Mouse (Mus musculus) limb, embryonic 15.5 days (tissue): ENCODE results near the gene Samd7. TPM values are rescaled to one million over a fixed set of nuclear protein-coding genes. Genes with fewer than 3 reads are reported as not detected.
"Not testable (repeated sequence)": the region's sequence is repeated elsewhere in the genome, so short reads cannot be mapped to it uniquely, and the experiment has no call there.

Experiments
- ATAC-seq: fragments of 200-750 bp; cut with Nextera tagmentation; 2 replicates; pipeline ENCODE4 v1.8.0; 2017; ENCODE audit warnings: low read depth, moderate TSS enrichment; ENCODE audit not compliant: insufficient number of reproducible peaks, low FRiP score, low TSS enrichment
- H3K27ac ChIP-seq: fragments of 300-500 bp; sonication (generic); 2 replicates; pipeline ENCODE4 v1.5.1; 2015; ENCODE audit warnings: moderate library complexity, mild to moderate bottlenecking, inconsistent platforms
- H3K27me3 ChIP-seq: fragments of 300-500 bp; sonication (generic); 2 replicates; pipeline ENCODE4 v1.6.1; 2015; ENCODE audit warnings: inconsistent platforms
- H3K36me3 ChIP-seq: fragments of 300-500 bp; sonication (generic); 2 replicates; pipeline ENCODE4 v1.6.1; 2015; ENCODE audit warnings: inconsistent platforms
- H3K4me1 ChIP-seq: fragments of 300-500 bp; sonication (generic); 2 replicates; pipeline ENCODE4 v1.6.1; 2015; ENCODE audit warnings: inconsistent platforms
- H3K4me2 ChIP-seq: fragments of 300-500 bp; sonication (generic); 2 replicates; pipeline ENCODE4 v1.6.1; 2015; ENCODE audit warnings: mild to moderate bottlenecking, inconsistent platforms
- H3K4me3 ChIP-seq: fragments of 300-500 bp; sonication (generic); 2 replicates; pipeline ENCODE4 v1.5.1; 2015; ENCODE audit warnings: mild to moderate bottlenecking, inconsistent platforms
- H3K9ac ChIP-seq: fragments of 300-500 bp; sonication (generic); 2 replicates; pipeline ENCODE4 v1.6.1; 2015; ENCODE audit warnings: inconsistent platforms
- H3K9me3 ChIP-seq: fragments of 300-500 bp; sonication (generic); 2 replicates; pipeline ENCODE4 v1.6.1; 2016; ENCODE audit warnings: inconsistent platforms
- WGBS: fragments of 180-500 bp; shearing (Covaris S2); methylation state at CpG from one replicate; pipeline ENCODE4 v1.1.7; 2015; 5-methylcytosine and 5-hydroxymethylcytosine counted together
- polyA plus RNA-seq: library from polyadenylated mRNA; unstranded; fragments of >200 nt; fragmentation: Nextera tagmentation; extraction: Ambion mirVana; gene quantifications from 2 replicates; pipeline ENCODE4 v1.2.1, GENCODE M21; 2015

Gene Samd7
- 0.05 TPM in 1 of 2 replicates, not detected in the other for polyA plus RNA-seq

GRCm38 (mm10) chr3:30746006-30746405, at the start of gene Samd7:
TSS of gene Samd7 (plus strand) at chr3:30746293.
- H3K4me3 ChIP-seq, result no peak within 1 kb of the TSS

DNA sequence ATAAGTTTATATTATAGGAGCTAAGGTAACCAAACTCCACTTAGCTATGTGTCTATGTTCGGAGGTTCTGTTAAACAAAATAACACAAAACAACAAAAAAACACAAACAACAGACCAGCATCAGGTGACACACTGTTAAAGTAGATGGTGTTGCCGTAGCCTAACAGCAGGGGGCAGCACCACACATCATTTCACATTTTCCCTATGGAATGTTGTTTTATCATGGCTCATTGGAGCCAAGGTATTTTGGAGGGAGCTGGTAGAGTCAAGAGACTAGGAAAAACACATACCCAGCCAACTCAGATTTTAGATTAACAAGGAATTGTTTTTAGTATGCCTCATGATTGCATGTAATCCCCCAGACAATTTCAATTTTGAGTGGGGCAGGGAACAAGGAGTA, 49.7 kb upstream of the Samd7 start:
- Histone ChIP-seq H3K27ac (no peak overlapping the region), H3K9ac (no peak overlapping the region), H3K9me3 (no peaks in the 10 kb centered on the region), H3K4me1 (no peaks in the 10 kb centered on the region), H3K4me2 (no peak overlapping the region), H3K27me3 (no peaks in the 10 kb centered on the region), H3K4me3 (no peak overlapping the region), H3K36me3 (no peaks in the 10 kb centered on the region)
- ATAC-seq, result no peak
- 15% methylated on average over 2 of the region's 2 CpGs for WGBS

More at GRCm38 (mm10) chr3:30746006-30746405, at the start of gene Samd7:
- Histone ChIP-seq H3K9me3 (no peaks in the 10 kb centered on the region), H3K4me1 (no peaks in the 10 kb centered on the region), H3K36me3 (no peaks in the 10 kb centered on the region), H3K9ac (no peak within 1 kb of the TSS), H3K4me2 (no peak within 1 kb of the TSS), H3K27me3 (no peaks in the 10 kb centered on the region), H3K27ac (no peak within 1 kb of the TSS)
- ATAC-seq, result no peak
- 73% methylated on average over 7 of the region's 7 CpGs for whole genome bisulfite sequencing

DNA sequence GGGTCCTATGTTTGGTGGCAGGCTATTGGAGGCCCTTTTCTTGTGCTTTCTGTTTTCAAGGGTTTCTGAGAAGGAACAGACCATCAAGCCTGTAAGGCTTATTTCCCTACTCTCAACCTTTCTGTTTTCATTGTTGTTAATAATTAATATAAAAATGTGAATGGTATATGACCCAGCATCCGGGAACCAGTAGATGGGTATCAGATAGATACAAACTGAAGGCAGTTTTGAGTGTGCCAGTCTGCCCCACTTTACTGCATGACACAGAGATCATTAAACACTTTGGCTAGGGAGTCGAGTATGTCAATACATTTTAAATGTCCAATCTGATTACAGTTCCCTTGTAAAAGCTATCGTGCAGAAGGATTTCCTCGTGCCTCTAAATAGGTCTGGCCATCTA, 48.2 kb upstream of the Samd7 start:
- Histone ChIP-seq H3K4me2 (no peak overlapping the region), H3K4me3 (no peak overlapping the region), H3K27ac (no peak overlapping the region), H3K36me3 (no peaks in the 10 kb centered on the region), H3K9ac (no peak overlapping the region), H3K27me3 (no peaks in the 10 kb centered on the region), H3K9me3 (no peaks in the 10 kb centered on the region), H3K4me1 (no peaks in the 10 kb centered on the region)
- 51% methylated on average over 4 of the region's 4 CpGs for WGBS
- ATAC-seq, result no peak

- WGBS, result 79% methylated on average over 6 of the region's 6 CpGs
Observed at GRCm38 (mm10) chr3:30699711-30700505, 46.2 kb upstream of the Samd7 start, which contains the start of gene Lrrc31. TSS of gene Lrrc31 (minus strand) at chr3:30699843.

DNA sequence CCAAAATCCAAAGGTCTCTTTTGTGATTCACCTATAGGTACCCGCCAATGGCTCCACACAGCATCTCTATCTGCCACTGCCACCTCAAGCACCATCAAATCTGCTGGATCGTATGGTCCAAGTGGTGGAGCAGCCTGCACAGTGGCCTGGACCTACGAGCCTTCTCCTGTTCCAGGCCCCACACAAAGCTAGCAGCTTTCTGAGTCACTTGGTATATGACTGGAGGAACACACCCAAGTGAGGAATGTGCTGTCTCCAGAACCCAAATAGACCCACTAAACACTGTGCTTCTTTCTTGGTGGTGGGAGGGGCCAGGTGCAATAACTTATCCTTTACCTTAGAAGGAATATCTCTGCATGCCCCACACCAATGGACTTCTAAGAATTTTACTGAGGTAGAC, 40.1 kb upstream of the Samd7 start:
- Histone ChIP-seq H3K4me2 (no peak overlapping the region), H3K36me3 (no peaks in the 10 kb centered on the region), H3K9me3 (no peaks in the 10 kb centered on the region), H3K27ac (no peak overlapping the region), H3K4me1 (no peaks in the 10 kb centered on the region), H3K27me3 (no peaks in the 10 kb centered on the region), H3K9ac (no peak overlapping the region), H3K4me3 (no peak overlapping the region)
- no peak for ATAC-seq
- 79% methylated on average over 3 of the region's 3 CpGs for WGBS

More at GRCm38 (mm10) chr3:30699711-30700505, 46.2 kb upstream of the Samd7 start, which contains the start of gene Lrrc31:
- not testable (repeated sequence) for H3K36me3 ChIP-seq, H3K27ac ChIP-seq, H3K4me2 ChIP-seq, H3K4me3 ChIP-seq, H3K4me1 ChIP-seq, H3K9ac ChIP-seq, H3K27me3 ChIP-seq, H3K9me3 ChIP-seq, ATAC-seq

DNA sequence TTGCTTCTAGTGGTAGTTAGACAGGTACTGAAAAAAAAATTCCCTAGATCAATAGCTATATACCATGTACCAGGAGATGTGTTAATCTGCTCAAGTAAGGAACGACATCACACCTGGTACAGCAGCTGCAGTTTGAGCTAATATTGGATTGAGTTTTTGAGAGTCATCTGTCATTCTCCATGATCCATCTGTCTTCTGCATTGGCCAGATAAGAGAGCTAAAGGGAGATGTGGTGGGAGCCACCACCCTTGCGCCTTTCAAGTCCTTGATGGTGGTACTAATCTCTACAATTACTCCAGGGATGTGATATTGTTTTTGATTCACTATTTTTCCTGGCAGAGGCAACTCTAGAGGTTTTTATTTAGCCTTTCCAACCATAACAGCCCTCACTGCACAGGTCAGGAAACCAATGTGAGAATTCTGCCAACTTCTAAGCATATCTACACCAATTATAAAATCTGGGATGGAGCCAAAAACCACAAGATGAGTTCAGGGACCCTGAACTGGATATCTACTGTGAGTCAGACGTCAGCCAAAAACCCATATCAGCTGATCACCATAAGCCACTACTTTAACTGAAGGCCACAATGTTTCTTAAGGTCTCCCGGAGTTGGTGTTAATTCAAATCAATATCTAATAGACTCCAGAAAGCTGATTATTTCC, 39.3 kb upstream of the Samd7 start:
- H3K4me1 ChIP-seq, result no peaks in the 10 kb centered on the region
- WGBS, result 73% methylated on average over 4 of the region's 4 CpGs
- ATAC-seq, result no peak
- no peaks in the 10 kb centered on the region for H3K27me3 ChIP-seq
- H3K36me3 ChIP-seq, result no peaks in the 10 kb centered on the region
- H3K9me3 ChIP-seq, result no peaks in the 10 kb centered on the region
- no peak overlapping the region for H3K27ac ChIP-seq
- no peak overlapping the region for H3K4me3 ChIP-seq
- no peak overlapping the region for H3K9ac ChIP-seq
- H3K4me2 ChIP-seq, result no peak overlapping the region

GRCm38 (mm10) chr3:30710191-30710590, 35.9 kb upstream of the Samd7 start:
- Histone ChIP-seq H3K27ac (no peak overlapping the region), H3K4me2 (no peak overlapping the region), H3K4me1 (no peaks in the 10 kb centered on the region), H3K27me3 (no peaks in the 10 kb centered on the region), H3K36me3 (no peaks in the 10 kb centered on the region), H3K4me3 (no peak overlapping the region), H3K9ac (no peak overlapping the region), H3K9me3 (no peaks in the 10 kb centered on the region)
- WGBS, result 82% methylated on average over 6 of the region's 6 CpGs
- ATAC-seq, result no peak

DNA sequence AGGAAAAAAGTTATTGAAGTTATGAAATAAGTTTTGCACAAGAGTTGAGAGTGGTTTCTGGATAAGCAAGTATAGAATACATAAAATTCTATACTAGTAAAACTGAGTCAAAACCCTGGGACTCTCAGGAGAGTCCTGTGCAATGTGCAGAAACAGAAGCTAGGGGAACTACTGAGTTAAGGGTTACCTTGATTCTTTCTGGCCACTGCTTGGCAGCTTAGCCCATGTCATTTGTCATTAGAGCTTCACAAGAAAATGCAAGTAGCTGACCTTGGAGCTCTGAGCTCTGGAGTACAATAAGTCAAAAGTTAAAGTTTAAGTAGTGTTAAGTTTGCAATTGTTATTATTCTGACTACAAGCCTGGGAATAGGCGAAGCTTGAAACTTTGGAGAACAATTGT, 32.8 kb upstream of the Samd7 start:
- no peak overlapping the region for H3K27ac ChIP-seq
- no peaks in the 10 kb centered on the region for H3K36me3 ChIP-seq
- no peak overlapping the region for H3K9ac ChIP-seq
- H3K9me3 ChIP-seq, result no peaks in the 10 kb centered on the region
- no peak overlapping the region for H3K4me3 ChIP-seq
- H3K4me1 ChIP-seq, result no peaks in the 10 kb centered on the region
- H3K4me2 ChIP-seq, result no peak overlapping the region
- ATAC-seq, result no peak
- WGBS, result 93% methylated on average over 1 of the region's 1 CpGs
- H3K27me3 ChIP-seq, result no peaks in the 10 kb centered on the region

GRCm38 (mm10) chr3:30718649-30719048, 27.4 kb upstream of the Samd7 start:
- no peaks in the 10 kb centered on the region for H3K27me3 ChIP-seq
- H3K4me1 ChIP-seq, result no peaks in the 10 kb centered on the region
- no peak for ATAC-seq
- no peak overlapping the region for H3K4me3 ChIP-seq
- 81% methylated on average over 3 of the region's 3 CpGs for WGBS
- H3K27ac ChIP-seq, result no peak overlapping the region
- no peaks in the 10 kb centered on the region for H3K9me3 ChIP-seq
- H3K36me3 ChIP-seq, result no peaks in the 10 kb centered on the region
- H3K4me2 ChIP-seq, result no peak overlapping the region
- H3K9ac ChIP-seq, result no peak overlapping the region

GRCm38 (mm10) chr3:30722036-30722435, 24.1 kb upstream of the Samd7 start:
- no peak for ATAC-seq
- no peak overlapping the region for H3K9ac ChIP-seq
- WGBS, result 77% methylated on average over 4 of the region's 4 CpGs

DNA sequence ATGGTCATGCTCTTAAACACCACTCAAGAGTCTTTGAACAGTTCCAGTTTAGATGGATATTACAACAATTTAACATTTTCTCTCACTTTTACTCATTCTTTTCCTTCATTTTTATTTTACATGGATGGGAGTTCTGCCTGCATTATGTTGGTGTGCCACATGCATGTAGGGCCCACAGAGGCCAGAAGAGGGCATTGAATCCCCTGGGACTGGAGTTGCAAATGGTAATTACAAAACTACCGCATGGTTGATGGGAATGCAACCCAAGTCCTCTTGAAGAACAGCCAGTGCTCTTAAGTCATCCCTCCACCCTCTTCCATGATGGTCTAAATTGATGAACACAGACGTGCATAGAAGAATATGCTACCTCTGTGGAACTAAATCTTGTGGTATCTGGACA, 23.6 kb upstream of the Samd7 start:
- no peak overlapping the region for H3K4me2 ChIP-seq
- no peak overlapping the region for H3K9ac ChIP-seq
- H3K27me3 ChIP-seq, result no peaks in the 10 kb centered on the region
- no peaks in the 10 kb centered on the region for H3K9me3 ChIP-seq
- WGBS, result 79% methylated on average over 2 of the region's 2 CpGs
- no peaks in the 10 kb centered on the region for H3K4me1 ChIP-seq
- H3K4me3 ChIP-seq, result no peak overlapping the region
- ATAC-seq, result no peak
- H3K36me3 ChIP-seq, result no peaks in the 10 kb centered on the region
- no peak overlapping the region for H3K27ac ChIP-seq

More at GRCm38 (mm10) chr3:30722036-30722435, 24.1 kb upstream of the Samd7 start:
- H3K36me3 ChIP-seq, result no peaks in the 10 kb centered on the region
- H3K9me3 ChIP-seq, result no peaks in the 10 kb centered on the region
- H3K27ac ChIP-seq, result no peak overlapping the region
- H3K4me1 ChIP-seq, result no peaks in the 10 kb centered on the region
- no peak overlapping the region for H3K4me2 ChIP-seq
- H3K4me3 ChIP-seq, result no peak overlapping the region
- H3K27me3 ChIP-seq, result no peaks in the 10 kb centered on the region

- Histone ChIP-seq H3K4me3 (no peak overlapping the region), H3K27ac (no peak overlapping the region), H3K27me3 (no peaks in the 10 kb centered on the region), H3K36me3 (no peaks in the 10 kb centered on the region), H3K9ac (no peak overlapping the region), H3K4me1 (no peaks in the 10 kb centered on the region), H3K4me2 (no peak overlapping the region), H3K9me3 (no peaks in the 10 kb centered on the region)
- 0 out of 2 replicates have a peak, but pooled peaks have one; percentile 30 for ATAC-seq
- 30% methylated on average over 5 of the region's 5 CpGs for WGBS
Observed at GRCm38 (mm10) chr3:30723179-30723578, 22.9 kb upstream of the Samd7 start.
